14 mouse cellular contexts compared by ENCODE assay signal in the genomic region with DNA sequence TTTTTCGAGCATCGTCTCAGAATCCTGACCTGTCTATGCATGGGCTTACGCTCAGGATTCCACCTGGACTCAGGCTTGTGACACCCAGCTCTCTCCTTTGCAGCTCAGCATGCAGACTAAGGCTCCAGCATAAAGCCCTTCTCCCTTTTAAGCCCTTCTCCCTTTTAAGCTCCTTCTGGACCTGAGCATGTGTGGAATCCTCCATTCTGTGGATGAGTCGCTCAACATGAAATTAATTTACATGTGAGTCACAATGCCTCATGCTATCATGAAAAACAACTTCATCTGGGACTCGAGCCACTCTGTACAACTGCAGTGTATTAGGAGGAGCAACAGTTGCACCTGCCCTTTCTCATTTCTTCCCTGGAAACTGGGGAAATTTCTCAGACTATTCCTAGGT. TPM values are rescaled to one million over a fixed set of nuclear protein-coding genes. Genes with fewer than 3 reads are reported as not detected.
DNase-seq lines count a peak whose midpoint lies in the region; ATAC-seq and TF ChIP-seq lines count a peak whose summit lies in the region.
"Had no signal": no experiment of that assay in that cellular context is flagged by ENCODE, and none has a peak within 500 bp of the region (broad histone marks: within the 10 kb centered on the region; RNA-seq: fewer than 3 reads in every experiment).

No protein-coding gene starts in this region.

- 69% methylated on average over 5 of the region's 5 CpGs for WGBS in hindbrain, embryonic 11.5 days
- WGBS in hindbrain, embryonic 14.5 days = 62% methylated on average over 5 of the region's 5 CpGs
- whole genome bisulfite sequencing in forebrain, embryonic 11.5 days = 68% methylated on average over 5 of the region's 5 CpGs
- 70% methylated on average over 5 of the region's 5 CpGs for WGBS in hindbrain, embryonic 15.5 days
- WGBS in heart, embryonic 10.5 days = 76% methylated on average over 5 of the region's 5 CpGs

- H3K9me3 ChIP-seq in hindbrain, embryonic 11.5 days (ENCODE audit: control insufficient read depth, low read length) = no peaks in the 10 kb centered on the region; the same call in 1 of the 2 replicates
- H3K9me3 ChIP-seq in hindbrain, embryonic 14.5 days (ENCODE audit: control insufficient read depth, low read length) = no peaks in the 10 kb centered on the region
- H3K9me3 ChIP-seq in ES-Bruce4 (replicated peaks; ENCODE audit: control insufficient read depth, insufficient read depth, low read length, poor library complexity, severe bottlenecking) = no peaks in the 10 kb centered on the region
- no peaks in the 10 kb centered on the region for H3K9me3 ChIP-seq in forebrain, embryonic 11.5 days (ENCODE audit: control insufficient read depth, low read length)
- no peaks in the 10 kb centered on the region for H3K9me3 ChIP-seq in hindbrain, embryonic 15.5 days
- H3K9me3 ChIP-seq in heart, embryonic 10.5 days = no peaks in the 10 kb centered on the region
- H3K9me3 ChIP-seq: stomach, embryonic 15.5 days had no signal

- TF ChIP-seq EP300 in ES-Bruce4 (IDR thresholded peaks at IDR 0.05; ENCODE audit: insufficient read depth, low read depth, low read length) = no peak

- no peak overlapping the region for H3K4me2 ChIP-seq in hindbrain, embryonic 11.5 days (replicated peaks; ENCODE audit: low read depth, low read length)
- no peak overlapping the region for H3K4me2 ChIP-seq in hindbrain, embryonic 14.5 days (replicated peaks)
- no peak overlapping the region for H3K4me2 ChIP-seq in forebrain, embryonic 11.5 days (ENCODE audit: low read depth, low read length, severe bottlenecking)
- H3K4me2 ChIP-seq in hindbrain, embryonic 15.5 days = no peak overlapping the region
- H3K4me2 ChIP-seq: stomach, embryonic 15.5 days had no signal

- H3K4me1 ChIP-seq in hindbrain, embryonic 11.5 days (replicated peaks; ENCODE audit: control insufficient read depth, insufficient read depth, low read length) = peaks cover 6% of the 10 kb centered on the region; the same call in 1 of the 2 replicates
- peaks cover 23% of the 10 kb centered on the region for H3K4me1 ChIP-seq in hindbrain, embryonic 14.5 days (replicated peaks; ENCODE audit: control insufficient read depth, insufficient read depth, low read length)
- peaks cover 5% of the 10 kb centered on the region for H3K4me1 ChIP-seq in ES-Bruce4 (ENCODE audit: control insufficient read depth, insufficient read depth, low read length)
- H3K4me1 ChIP-seq in forebrain, embryonic 11.5 days (replicated peaks; ENCODE audit: control insufficient read depth, insufficient read depth, low read length) = peaks cover 9% of the 10 kb centered on the region; the same call in 1 of the 2 replicates
- H3K4me1 ChIP-seq in hindbrain, embryonic 15.5 days (replicated peaks) = peaks cover 15% of the 10 kb centered on the region
- peaks cover 17% of the 10 kb centered on the region for H3K4me1 ChIP-seq in heart, embryonic 10.5 days

- H3K9ac ChIP-seq in hindbrain, embryonic 11.5 days (ENCODE audit: low read depth, low read length) = no peak overlapping the region
- no peak overlapping the region for H3K9ac ChIP-seq in hindbrain, embryonic 14.5 days
- peak overlapping the region; percentile 59 for H3K9ac ChIP-seq in ES-Bruce4 (ENCODE audit: low read depth, poor library complexity, severe bottlenecking)
- H3K9ac ChIP-seq in forebrain, embryonic 11.5 days (ENCODE audit: low read length) = no peak overlapping the region
- no peak overlapping the region for H3K9ac ChIP-seq in hindbrain, embryonic 15.5 days
- H3K9ac ChIP-seq: stomach, embryonic 15.5 days had no signal

- no peak for TF ChIP-seq POLR2A in ES-Bruce4 (IDR thresholded peaks at IDR 0.05; ENCODE audit: insufficient read depth, low read length)

- H3K27me3 ChIP-seq in hindbrain, embryonic 11.5 days (ENCODE audit: control insufficient read depth, insufficient read depth, low read length) = no peaks in the 10 kb centered on the region
- no peaks in the 10 kb centered on the region for H3K27me3 ChIP-seq in hindbrain, embryonic 14.5 days (ENCODE audit: control insufficient read depth, insufficient read depth, low read length)
- H3K27me3 ChIP-seq in ES-Bruce4 (ENCODE audit: control insufficient read depth, insufficient read depth, low read length, poor library complexity, severe bottlenecking) = no peaks in the 10 kb centered on the region
- no peaks in the 10 kb centered on the region; the same call in 1 of the 2 replicates for H3K27me3 ChIP-seq in forebrain, embryonic 11.5 days (ENCODE audit: control insufficient read depth, insufficient read depth, low read length)
- H3K27me3 ChIP-seq in hindbrain, embryonic 15.5 days = no peaks in the 10 kb centered on the region
- H3K27me3 ChIP-seq in heart, embryonic 10.5 days (ENCODE audit: insufficient read depth, poor library complexity, severe bottlenecking) = peaks cover 2% of the 10 kb centered on the region
- H3K27me3 ChIP-seq: stomach, embryonic 15.5 days had no signal

- no peaks in the 10 kb centered on the region for H3K36me3 ChIP-seq in hindbrain, embryonic 11.5 days (ENCODE audit: control insufficient read depth, insufficient read depth, low read length)
- H3K36me3 ChIP-seq in hindbrain, embryonic 14.5 days (replicated peaks; ENCODE audit: control insufficient read depth, insufficient read depth) = no peaks in the 10 kb centered on the region
- H3K36me3 ChIP-seq in ES-Bruce4 (ENCODE audit: control insufficient read depth, insufficient read depth, low read length, poor library complexity, severe bottlenecking) = no peaks in the 10 kb centered on the region
- H3K36me3 ChIP-seq in forebrain, embryonic 11.5 days (ENCODE audit: control insufficient read depth, insufficient read depth, low read length) = no peaks in the 10 kb centered on the region
- H3K36me3 ChIP-seq in hindbrain, embryonic 15.5 days = no peaks in the 10 kb centered on the region
- H3K36me3 ChIP-seq in heart, embryonic 10.5 days = no peaks in the 10 kb centered on the region
- H3K36me3 ChIP-seq: stomach, embryonic 15.5 days had no signal

- no peak overlapping the region for H3K4me3 ChIP-seq in hindbrain, embryonic 11.5 days (ENCODE audit: low read depth, low read length)
- no peak overlapping the region for H3K4me3 ChIP-seq in hindbrain, embryonic 14.5 days (replicated peaks; ENCODE audit: low read length)
- H3K4me3 ChIP-seq in ES-Bruce4 (ENCODE audit: low read depth, low read length) = no peak overlapping the region
- no peak overlapping the region for H3K4me3 ChIP-seq in forebrain, embryonic 11.5 days (ENCODE audit: low read depth, low read length)
- no peak overlapping the region for H3K4me3 ChIP-seq in hindbrain, embryonic 15.5 days
- no peak overlapping the region for H3K4me3 ChIP-seq in heart, embryonic 10.5 days
- H3K4me3 ChIP-seq: erythroblast, embryonic 14.5 days; stomach, embryonic 15.5 days had no signal

- ATAC-seq in hindbrain, embryonic 11.5 days (ENCODE audit: low FRiP score) = no peak
- no peak for ATAC-seq in hindbrain, embryonic 14.5 days (ENCODE audit: low FRiP score)
- ATAC-seq in forebrain, embryonic 11.5 days (replicated peaks; ENCODE audit: low FRiP score) = no peak
- no peak for ATAC-seq in hindbrain, embryonic 15.5 days (ENCODE audit: low FRiP score, low read depth)

- no peak for DNase-seq in hindbrain, embryonic 11.5 days (ENCODE audit: low spot score)
- no peak for DNase-seq in hindbrain, embryonic 14.5 days (ENCODE audit: low spot score)
- DNase-seq in forebrain, embryonic 11.5 days (ENCODE audit: low spot score) = no peak
- DNase-seq in kidney, adult 9 months = no peak
- no peak for DNase-seq in heart, embryonic 10.5 days (ENCODE audit: low spot score)
- no peak for DNase-seq in layer of hippocampus, adult 8-10 months (ENCODE audit: low spot score in 2 of 2)
- DNase-seq: kidney, adult 8-10 months; lung, adult 2 months; lung, postnatal 4 days; right cerebral cortex, adult 18-20 months had no signal

- no peak for TF ChIP-seq CTCF in ES-Bruce4 (IDR thresholded peaks at IDR 0.05; ENCODE audit: low read depth, low read length)

- peak overlapping the region; percentile 86; the same call in 1 of the 2 replicates for H3K27ac ChIP-seq in hindbrain, embryonic 11.5 days (ENCODE audit: low read depth, low read length)
- no peak overlapping the region for H3K27ac ChIP-seq in hindbrain, embryonic 14.5 days
- H3K27ac ChIP-seq in ES-Bruce4 (ENCODE audit: insufficient read depth, low read length) = peak overlapping the region; percentile 84
- H3K27ac ChIP-seq in forebrain, embryonic 11.5 days (ENCODE audit: low read depth, low read length) = peak overlapping the region; percentile 20; the same call in 1 of the 2 replicates
- H3K27ac ChIP-seq in hindbrain, embryonic 15.5 days (replicated peaks) = peak overlapping the region; percentile 66; the same call in 1 of the 2 replicates
- H3K27ac ChIP-seq in heart, embryonic 10.5 days = no peak overlapping the region
- H3K27ac ChIP-seq: stomach, embryonic 15.5 days had no signal

RNA-seq across cellular contexts. Expression of gene Cbfa2t2, which starts 14.1 kb away (rescaled TPM):
- polyA plus RNA-seq in hindbrain, embryonic 11.5 days (2014; fragmentation: Nextera tagmentation; extraction: Ambion mirVana) = 68.2 and 71.5 TPM in 2 replicates
- polyA plus RNA-seq in hindbrain, embryonic 14.5 days (2014; fragmentation: Nextera tagmentation; extraction: Ambion mirVana) = 44.6 and 48.0 TPM in 2 replicates
- 79.9 and 89.5 TPM in 2 replicates for polyA plus RNA-seq in ES-Bruce4 (2011; ENCODE audit: insufficient read depth, insufficient read length, low read depth, missing spikeins)
- 69.4 and 71.6 TPM in 2 replicates for polyA plus RNA-seq in forebrain, embryonic 11.5 days (2014; fragmentation: Nextera tagmentation; extraction: Ambion mirVana)
- 48.0 and 50.8 TPM in 2 replicates for polyA plus RNA-seq in hindbrain, embryonic 15.5 days (2015; fragmentation: Nextera tagmentation; extraction: Ambion mirVana)
- 37.3 and 44.6 TPM in 2 replicates for polyA plus RNA-seq in heart, embryonic 10.5 days (2016; fragmentation: Nextera tagmentation; extraction: Ambion mirVana)
- 10 to 100 TPM; 48.9 to 60.8 (median 53.9) TPM for total RNA-seq in layer of hippocampus, adult 8-10 months (2022)

RNA-seq across cellular contexts. Expression of gene Snta1, which starts 14.3 kb away (rescaled TPM):
- polyA plus RNA-seq in hindbrain, embryonic 11.5 days (2014; fragmentation: Nextera tagmentation; extraction: Ambion mirVana) = 2.1 TPM in 2 replicates
- polyA plus RNA-seq in hindbrain, embryonic 14.5 days (2014; fragmentation: Nextera tagmentation; extraction: Ambion mirVana) = 7.0 and 7.1 TPM in 2 replicates
- 11.7 and 13.5 TPM in 2 replicates for polyA plus RNA-seq in ES-Bruce4 (2011; ENCODE audit: insufficient read depth, insufficient read length, low read depth, missing spikeins)
- polyA plus RNA-seq in forebrain, embryonic 11.5 days (2014; fragmentation: Nextera tagmentation; extraction: Ambion mirVana) = 3.1 and 3.4 TPM in 2 replicates
- 13.0 and 13.7 TPM in 2 replicates for polyA plus RNA-seq in hindbrain, embryonic 15.5 days (2015; fragmentation: Nextera tagmentation; extraction: Ambion mirVana)
- polyA plus RNA-seq in heart, embryonic 10.5 days (2016; fragmentation: Nextera tagmentation; extraction: Ambion mirVana) = 28.1 and 42.0 TPM in 2 replicates
- total RNA-seq in layer of hippocampus, adult 8-10 months (2022) = 10 to 100 TPM; 41.0 to 45.9 (median 43.5) TPM

RNA-seq across cellular contexts. Expression of gene Cdk5rap1, which starts 49.4 kb away (rescaled TPM):
- polyA plus RNA-seq in hindbrain, embryonic 11.5 days (2014; fragmentation: Nextera tagmentation; extraction: Ambion mirVana) = 13.2 and 15.8 TPM in 2 replicates
- 14.2 and 20.3 TPM in 2 replicates for polyA plus RNA-seq in hindbrain, embryonic 14.5 days (2014; fragmentation: Nextera tagmentation; extraction: Ambion mirVana)
- 23.8 and 27.1 TPM in 2 replicates for polyA plus RNA-seq in ES-Bruce4 (2011; ENCODE audit: insufficient read depth, insufficient read length, low read depth, missing spikeins)
- 15.0 and 17.0 TPM in 2 replicates for polyA plus RNA-seq in forebrain, embryonic 11.5 days (2014; fragmentation: Nextera tagmentation; extraction: Ambion mirVana)
- polyA plus RNA-seq in hindbrain, embryonic 15.5 days (2015; fragmentation: Nextera tagmentation; extraction: Ambion mirVana) = 12.8 and 13.2 TPM in 2 replicates
- 15.7 and 18.7 TPM in 2 replicates for polyA plus RNA-seq in heart, embryonic 10.5 days (2016; fragmentation: Nextera tagmentation; extraction: Ambion mirVana)
- 10 to 100 TPM; 13.6 to 17.1 (median 16.0) TPM for total RNA-seq in layer of hippocampus, adult 8-10 months (2022)

Comparison
In these comparisons a context has a peak if more than half of its experiments do, and no peak if none do; other contexts are left out.
1. H3K27ac ChIP-seq: peak in hindbrain, embryonic 11.5 days (single experiment), ES-Bruce4 (single experiment), forebrain, embryonic 11.5 days (single experiment) and hindbrain, embryonic 15.5 days (single experiment); none in hindbrain, embryonic 14.5 days (single experiment) and heart, embryonic 10.5 days (single experiment).